Mouse (Mus musculus) monocyte, adult 2 months (primary cell): ENCODE data around the gene Adgrb2.

Experiments used
- DNase-seq, 2 experiments: peaks; one replicate each; pipeline ENCODE4 v3.0.0; 2022; ENCODE audit warnings: low spot score in 2 of 2, low read depth in 1 of 2

Adgrb2 gene

GRCm38 (mm10) chr4:129985671-129986441, 1.2 kb downstream of the Adgrb2 start:
- DNase-seq: no peak

- no peak for DNase-seq
These were observed 3.3 kb downstream of the Adgrb2 start for GRCm38 (mm10) chr4:129987825-129988504.

GRCm38 (mm10) chr4:129989925-129990324, 5.3 kb downstream of the Adgrb2 start:
- no peak for DNase-seq

GRCm38 (mm10) chr4:129992720-129993119, 8.1 kb downstream of the Adgrb2 start:
- DNase-seq: no peak

- DNase-seq: no peak
These were observed 8.5 kb downstream of the Adgrb2 start for GRCm38 (mm10) chr4:129993213-129993612.

GRCm38 (mm10) chr4:129993944-129994695, 9.4 kb downstream of the Adgrb2 start:
- no peak for DNase-seq

GRCm38 (mm10) chr4:129994728-129995127, 10.1 kb downstream of the Adgrb2 start:
- no peak for DNase-seq

- DNase-seq: no peak
These were observed 10.6 kb downstream of the Adgrb2 start for GRCm38 (mm10) chr4:129995255-129995654.

- no peak for DNase-seq
These were observed 11.3 kb downstream of the Adgrb2 start for GRCm38 (mm10) chr4:129996015-129996414.

GRCm38 (mm10) chr4:129998124-129998523, 13.5 kb downstream of the Adgrb2 start:
- no peak for DNase-seq

- DNase-seq: no peak
These were observed 17.0 kb downstream of the Adgrb2 start for GRCm38 (mm10) chr4:130001710-130002109.

GRCm38 (mm10) chr4:130002157-130002556, 17.5 kb downstream of the Adgrb2 start:
- DNase-seq: no peak

- no peak for DNase-seq
These were observed 20.9 kb downstream of the Adgrb2 start for GRCm38 (mm10) chr4:130005593-130005992.

GRCm38 (mm10) chr4:130006533-130006932, 21.9 kb downstream of the Adgrb2 start:
- DNase-seq: no peak

- no peak for DNase-seq
These were observed 24.4 kb downstream of the Adgrb2 start for GRCm38 (mm10) chr4:130009043-130009442.

- DNase-seq: no peak
These were observed 26.1 kb downstream of the Adgrb2 start for GRCm38 (mm10) chr4:130010723-130011122.

GRCm38 (mm10) chr4:130012234-130012633, 27.6 kb downstream of the Adgrb2 start:
- no peak for DNase-seq

- DNase-seq: no peak
These were observed 28.4 kb downstream of the Adgrb2 start for GRCm38 (mm10) chr4:130013111-130013510.

- DNase-seq: no peak
These were observed 31.3 kb downstream of the Adgrb2 start for GRCm38 (mm10) chr4:130016010-130016409.

GRCm38 (mm10) chr4:130017036-130017674, 32.5 kb downstream of the Adgrb2 start:
- DNase-seq: no peak

GRCm38 (mm10) chr4:130022952-130023351, 38.3 kb downstream of the Adgrb2 start:
- DNase-seq: no peak
